Mouse (Mus musculus) forebrain, postnatal 0 days (tissue): ENCODE measurements around the gene Satb2. TPM values are rescaled to one million over a fixed set of nuclear protein-coding genes. Genes with fewer than 3 reads are reported as not detected.

Experiments
- ATAC-seq: fragments of 200-750 bp; cut with Nextera tagmentation; 2 replicates; pipeline ENCODE4 v1.8.0; 2017; ENCODE audit warnings: mild to moderate bottlenecking, moderate library complexity
- DNase-seq: peaks from one replicate; pipeline ENCODE4 v3.0.0-alpha.2; 2015
- H3K27ac ChIP-seq: fragments of 300-500 bp; sonication (generic); 2 replicates; pipeline ENCODE4 v1.5.1; 2014; ENCODE audit warnings: low read depth, mild to moderate bottlenecking, antibody characterized with exemption, low read length, moderate library complexity, mixed read lengths
- H3K27me3 ChIP-seq: fragments of 300-500 bp; sonication (generic); 2 replicates; pipeline ENCODE4 v1.6.1; 2014; ENCODE audit warnings: mild to moderate bottlenecking, low read length, mixed read lengths; ENCODE audit not compliant: insufficient read depth
- H3K36me3 ChIP-seq: fragments of 300-500 bp; sonication (generic); 2 replicates; pipeline ENCODE4 v1.6.1; 2014; ENCODE audit warnings: mild to moderate bottlenecking, moderate library complexity; ENCODE audit not compliant: insufficient read depth
- H3K4me1 ChIP-seq: fragments of 300-500 bp; sonication (generic); 2 replicates; pipeline ENCODE4 v1.6.1; 2014; ENCODE audit warnings: antibody characterized with exemption; ENCODE audit not compliant: insufficient read depth
- H3K4me2 ChIP-seq: fragments of 300-500 bp; sonication (generic); 2 replicates; pipeline ENCODE4 v1.6.1; 2014; ENCODE audit warnings: low read depth, mild to moderate bottlenecking, moderate library complexity
- H3K4me3 ChIP-seq: fragments of 300-500 bp; sonication (generic); 2 replicates; pipeline ENCODE4 v1.5.1; 2014; ENCODE audit warnings: low read depth, low read length, mixed read lengths
- H3K9ac ChIP-seq: fragments of 300-500 bp; sonication (generic); 2 replicates; pipeline ENCODE4 v1.6.1; 2014; ENCODE audit warnings: mild to moderate bottlenecking
- H3K9me3 ChIP-seq: fragments of 300-500 bp; sonication (generic); 2 replicates; pipeline ENCODE4 v1.6.1; 2016; ENCODE audit warnings: low read length
- CTCF ChIP-seq: sonication (generic); IDR thresholded peaks from 2 replicates; pipeline ENCODE4 v1.5.1; 2016; ENCODE audit warnings: antibody characterized with exemption, control low read depth, low read depth
- WGBS: fragments of 180-500 bp; shearing (Covaris S2); extraction: QIAGEN DNeasy Blood & Tissue Kit; methylation state at CpG from one replicate; pipeline ENCODE4 v1.1.7; 2014; 5-methylcytosine and 5-hydroxymethylcytosine counted together
- polyA plus RNA-seq: library from polyadenylated mRNA; unstranded; fragments of >200 nt; fragmentation: Nextera tagmentation; extraction: Ambion mirVana; gene quantifications from 2 replicates; pipeline ENCODE4 v1.2.1, GENCODE M21; 2015
- total RNA-seq: library from RNA; depleted of rRNA; stranded (reverse); fragments of >200 nt; gene quantifications from 2 replicates; pipeline ENCODE4 v1.2.3, GENCODE M21; 2014; rRNA removed

The Satb2 gene
- 57.1 and 106 TPM in 2 replicates for total RNA-seq
- polyA plus RNA-seq: 21.7 and 43.1 TPM in 2 replicates

DNA sequence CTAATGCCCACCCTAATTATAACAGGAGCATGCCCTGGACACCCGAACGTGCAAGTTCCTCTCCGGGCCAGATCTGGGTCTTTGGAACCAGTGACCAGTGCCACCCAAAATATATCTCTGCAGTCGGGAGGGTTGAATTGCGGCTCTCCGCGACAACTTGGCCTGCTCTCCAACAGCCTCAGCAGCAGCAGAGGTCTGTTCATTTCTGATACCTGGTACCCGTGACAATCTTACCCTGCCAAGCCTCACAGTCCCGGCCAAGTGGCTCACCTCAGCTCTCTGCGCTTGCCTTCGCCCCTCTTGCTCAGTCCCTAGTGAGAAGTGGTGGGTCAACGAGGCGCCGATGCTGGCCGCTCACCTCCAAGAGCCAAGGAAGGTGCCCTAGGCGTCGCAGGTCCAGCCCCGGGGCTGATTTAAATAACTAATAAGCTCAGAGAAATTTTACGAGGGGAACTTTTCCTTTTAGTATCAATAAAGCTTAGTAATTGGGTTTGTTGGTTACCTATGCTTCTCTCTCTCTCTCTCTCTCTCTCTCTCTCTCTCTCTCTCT lies at the start of gene Satb2:
TSS of gene Satb2 (minus strand) at position 500 of the 550 bp plus-strand sequence.
- Histone ChIP-seq H3K27ac (peak within 1 kb of the TSS; percentile 84), H3K9ac (peak within 1 kb of the TSS; percentile 59), H3K27me3 (peaks cover 65% of the 10 kb centered on the region), H3K4me1 (peaks cover 4% of the 10 kb centered on the region; the same call in 1 of the 2 replicates), H3K9me3 (no peaks in the 10 kb centered on the region), H3K4me3 (peak within 1 kb of the TSS; percentile 32), H3K4me2 (peak within 1 kb of the TSS; percentile 55), H3K36me3 (no peaks in the 10 kb centered on the region)
- ATAC-seq (no peak), DNase-seq (peak; percentile 54)
- TF ChIP-seq CTCF: no peak
- WGBS: 2% methylated on average over 19 of the region's 19 CpGs

DNA sequence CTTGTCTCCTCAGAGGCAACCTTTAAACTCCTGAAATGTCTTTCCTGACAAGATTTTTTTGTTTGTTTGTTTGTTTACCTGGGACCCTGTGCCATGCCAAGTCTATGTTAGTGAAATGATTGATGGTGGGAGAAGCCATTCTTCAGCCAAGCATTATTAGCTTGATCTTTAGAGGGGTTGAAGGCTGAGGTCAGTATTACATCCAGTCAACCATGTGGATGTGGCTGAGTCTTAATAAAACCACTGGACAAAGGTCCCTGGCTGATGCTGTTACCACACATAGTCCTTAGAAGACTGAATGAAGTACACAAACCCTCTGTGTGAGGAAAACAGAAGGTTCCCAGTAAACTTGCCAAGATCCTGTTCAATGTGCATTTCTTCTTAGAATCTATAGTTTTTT lies 40.5 kb upstream of the Satb2 start:
- no peak overlapping the region for H3K4me3 ChIP-seq
- DNase-seq (no peak), ATAC-seq (no peak)
- no peak overlapping the region for H3K27ac ChIP-seq
- no peaks in the 10 kb centered on the region for H3K4me1 ChIP-seq
- no peaks in the 10 kb centered on the region for H3K9me3 ChIP-seq
- no peaks in the 10 kb centered on the region for H3K27me3 ChIP-seq
- no peaks in the 10 kb centered on the region for H3K36me3 ChIP-seq
- no peak overlapping the region for H3K4me2 ChIP-seq
- H3K9ac ChIP-seq: no peak overlapping the region
- TF ChIP-seq CTCF: no peak

DNA sequence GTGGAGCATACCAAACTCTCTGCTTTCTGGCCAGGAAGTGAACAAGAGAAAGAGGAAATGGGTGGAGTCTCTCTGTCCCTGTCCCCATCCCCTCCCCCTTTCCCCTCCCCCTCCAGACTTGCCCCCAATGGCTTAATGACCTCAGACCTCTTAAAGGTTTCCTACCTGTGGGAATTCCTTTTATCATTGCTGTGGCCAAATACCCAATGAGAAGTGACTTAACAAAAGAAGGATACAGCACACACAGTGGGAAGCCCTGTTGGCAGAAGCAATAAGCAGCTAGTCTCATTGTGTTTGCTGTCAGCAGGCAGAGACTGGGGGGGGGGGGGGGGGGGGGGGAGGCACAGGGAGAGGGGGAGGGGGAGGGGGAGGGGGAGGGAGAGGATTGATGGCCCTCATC lies 35.4 kb upstream of the Satb2 start:
- no peak for ATAC-seq

DNA sequence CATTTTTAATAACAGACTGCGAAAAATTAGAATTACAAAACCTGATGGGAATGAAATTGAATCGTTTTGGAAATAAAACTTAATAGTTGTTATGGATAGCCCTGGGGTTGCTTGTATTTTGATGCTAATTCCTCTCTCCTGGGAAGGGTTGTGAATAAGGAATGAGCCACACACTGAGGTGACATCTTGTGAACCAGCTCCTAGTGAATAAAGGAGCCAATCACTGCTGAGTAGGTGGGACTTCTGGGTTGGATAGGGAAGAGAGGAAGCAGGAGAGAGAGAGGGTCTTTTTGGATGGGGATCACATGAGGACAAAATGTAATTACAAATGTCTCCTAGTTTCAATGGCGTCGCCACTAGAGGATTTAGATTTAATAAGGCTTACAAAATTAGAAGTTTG lies 30.7 kb upstream of the Satb2 start:
- H3K36me3 ChIP-seq: no peaks in the 10 kb centered on the region
- no peak overlapping the region for H3K4me2 ChIP-seq
- H3K27me3 ChIP-seq: no peaks in the 10 kb centered on the region
- ATAC-seq (no peak), DNase-seq (no peak)
- WGBS: 53% methylated on average over 4 of the region's 4 CpGs
- H3K4me1 ChIP-seq: no peaks in the 10 kb centered on the region
- no peak overlapping the region for H3K27ac ChIP-seq
- H3K9me3 ChIP-seq: no peaks in the 10 kb centered on the region
- H3K4me3 ChIP-seq: no peak overlapping the region
- no peak overlapping the region for H3K9ac ChIP-seq
- no peak for TF ChIP-seq CTCF

More for the DNA sequence above, 35.4 kb upstream of the Satb2 start:
- no peaks in the 10 kb centered on the region for H3K27me3 ChIP-seq
- no peak overlapping the region for H3K9ac ChIP-seq
- no peak for DNase-seq
- H3K27ac ChIP-seq: no peak overlapping the region
- H3K4me3 ChIP-seq: no peak overlapping the region
- no peak overlapping the region for H3K4me2 ChIP-seq
- no peaks in the 10 kb centered on the region for H3K36me3 ChIP-seq
- H3K9me3 ChIP-seq: no peaks in the 10 kb centered on the region
- TF ChIP-seq CTCF: no peak
- no peaks in the 10 kb centered on the region for H3K4me1 ChIP-seq

DNA sequence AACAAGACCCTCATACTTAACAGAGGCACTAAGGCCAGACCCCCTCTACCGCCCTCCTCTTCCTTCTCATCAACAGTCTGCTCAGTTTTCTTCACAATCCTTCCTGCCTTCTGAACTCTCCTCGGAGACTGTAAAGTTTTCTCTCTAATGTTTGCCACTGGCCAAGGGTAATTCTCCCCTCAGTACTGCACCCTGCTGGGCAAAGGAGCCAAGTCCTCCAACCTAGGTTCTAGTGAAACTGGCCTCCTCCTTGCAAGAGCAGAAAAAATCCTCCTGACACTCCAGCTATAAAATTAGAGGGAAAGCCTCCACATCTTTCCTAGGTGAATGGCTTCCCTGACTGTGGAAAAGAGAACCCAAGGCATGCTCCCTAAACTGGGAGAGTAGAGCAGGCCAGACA lies 16.6 kb upstream of the Satb2 start:
- Histone ChIP-seq H3K9me3 (no peaks in the 10 kb centered on the region), H3K4me2 (no peak overlapping the region), H3K36me3 (no peaks in the 10 kb centered on the region), H3K27me3 (no peaks in the 10 kb centered on the region), H3K27ac (no peak overlapping the region), H3K4me3 (no peak overlapping the region), H3K4me1 (no peaks in the 10 kb centered on the region), H3K9ac (no peak overlapping the region)
- no peak for DNase-seq
- 0 out of 2 replicates have a peak, but pooled peaks have one; percentile 12 for TF ChIP-seq CTCF
- ATAC-seq: no peak
- WGBS: 69% methylated on average over 2 of the region's 2 CpGs

DNA sequence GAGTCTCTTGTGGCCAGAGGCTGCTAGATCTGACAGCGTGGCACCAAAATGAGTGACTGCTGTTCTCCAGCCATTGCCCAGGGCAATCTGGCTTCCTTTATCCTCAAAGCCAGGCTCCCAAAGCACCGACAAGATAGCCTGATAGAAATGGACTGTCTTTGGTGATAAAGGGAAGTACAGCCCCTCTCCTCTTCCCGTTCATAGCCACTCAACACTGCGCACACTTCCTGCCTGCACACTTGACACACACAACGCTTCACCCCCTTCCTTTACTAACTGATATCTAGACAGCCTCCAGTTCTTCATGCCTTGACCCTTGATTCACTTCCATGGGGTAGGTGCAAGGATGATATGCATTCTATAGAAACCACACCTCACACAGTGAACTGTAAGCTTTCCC lies 13.9 kb upstream of the Satb2 start:
- Histone ChIP-seq H3K4me3 (no peak overlapping the region), H3K27ac (no peak overlapping the region), H3K9ac (no peak overlapping the region), H3K36me3 (no peaks in the 10 kb centered on the region), H3K4me2 (no peak overlapping the region), H3K27me3 (no peaks in the 10 kb centered on the region; the same call in 1 of the 2 replicates), H3K4me1 (no peaks in the 10 kb centered on the region), H3K9me3 (no peaks in the 10 kb centered on the region)
- TF ChIP-seq CTCF: no peak
- DNase-seq: no peak
- ATAC-seq: no peak
- 78% methylated on average over 5 of the region's 5 CpGs for WGBS

DNA sequence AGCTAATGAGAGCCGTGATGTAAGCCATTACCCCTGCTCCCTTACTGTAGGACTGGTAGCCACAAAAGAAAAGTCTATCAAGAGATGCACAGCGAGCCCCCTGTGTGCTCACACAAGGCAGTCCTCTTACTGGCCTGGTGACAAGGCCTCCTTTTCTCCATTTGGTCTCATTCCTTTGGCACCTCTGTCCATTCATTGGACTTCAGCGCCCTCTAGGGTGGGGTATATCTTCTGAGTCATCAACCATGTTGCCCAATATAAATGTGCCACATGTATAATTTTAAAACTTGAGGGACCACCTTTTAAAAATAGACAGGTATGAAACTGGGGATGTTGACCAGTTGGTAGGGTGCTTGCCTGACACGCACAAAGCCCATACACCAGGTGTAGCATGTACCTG lies 13.2 kb upstream of the Satb2 start:
- H3K4me3 ChIP-seq: no peak overlapping the region

More for the DNA sequence above, 13.2 kb upstream of the Satb2 start:
- Histone ChIP-seq H3K4me1 (no peaks in the 10 kb centered on the region), H3K27ac (no peak overlapping the region), H3K9me3 (no peaks in the 10 kb centered on the region), H3K4me2 (no peak overlapping the region), H3K9ac (no peak overlapping the region), H3K27me3 (no peaks in the 10 kb centered on the region; the same call in 1 of the 2 replicates), H3K36me3 (no peaks in the 10 kb centered on the region)
- ATAC-seq (no peak), DNase-seq (no peak)
- 0 out of 2 replicates have a peak, but pooled peaks have one; percentile 5 for TF ChIP-seq CTCF
- 52% methylated on average over 4 of the region's 4 CpGs for WGBS
